Mouse (Mus musculus) adrenal gland, postnatal 10 days (tissue): ENCODE data around the gene Dcun1d4. TPM values are rescaled to one million over a fixed set of nuclear protein-coding genes. Genes with fewer than 3 reads are reported as not detected.

Experiments used
- DNase-seq: peaks from one replicate; pipeline ENCODE4 v3.0.0; 2021; ENCODE audit warnings: mixed read lengths
- total RNA-seq, 2 experiments: library from RNA; stranded (reverse); gene quantifications; 2 replicates each; pipeline ENCODE4 v1.2.3; 2021

Gene Dcun1d4
- total RNA-seq, 2 experiments from 2014 or later, result 27.9 to 32.0 TPM

DNA sequence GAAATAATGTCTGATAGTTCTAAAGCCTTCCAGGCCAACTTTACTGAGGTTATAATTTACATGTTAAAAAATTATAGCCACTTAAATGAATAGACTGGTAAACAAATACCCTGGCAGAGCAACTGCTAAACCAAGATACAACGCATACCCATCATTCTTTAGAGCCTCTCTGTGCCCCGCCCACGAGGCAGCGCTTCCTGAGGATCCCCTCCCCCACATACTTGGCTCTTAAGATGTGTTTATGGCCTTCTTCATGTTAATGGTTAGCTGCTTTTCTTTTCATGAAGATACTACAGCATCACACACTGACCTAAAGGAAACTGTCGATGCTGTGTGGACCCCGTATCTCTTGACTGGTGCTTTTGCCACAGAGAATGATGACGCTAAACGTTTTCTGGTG is 17.8 kb downstream of the Dcun1d4 start:
- DNase-seq, result no peak

DNA sequence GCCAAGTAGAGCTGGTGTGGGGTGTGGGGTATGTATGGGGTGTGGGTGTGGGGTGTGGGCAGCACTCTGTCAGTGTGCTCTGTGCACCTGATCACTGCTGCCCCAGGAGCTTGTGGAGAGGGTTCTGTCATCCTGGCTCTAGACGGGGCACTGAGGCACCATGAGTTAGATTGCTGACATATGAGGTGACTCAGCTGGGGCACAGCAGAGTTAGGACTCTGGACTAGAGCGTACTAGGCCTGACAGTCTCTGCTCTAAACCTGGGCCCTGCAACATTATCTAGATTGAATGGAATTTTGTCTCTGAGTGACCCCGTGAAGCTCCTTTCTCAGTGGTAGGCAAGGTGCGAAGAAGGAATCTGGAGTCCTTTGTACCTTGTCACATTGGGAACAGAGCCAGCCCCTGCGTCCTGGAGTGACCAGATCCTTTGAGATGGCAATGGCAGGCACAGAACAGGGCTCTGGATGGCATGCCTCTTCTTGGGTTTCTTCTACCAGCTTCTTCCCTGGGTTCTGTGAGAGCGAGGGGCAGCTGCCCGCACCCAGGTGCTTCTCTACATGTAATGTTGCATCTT is 20.2 kb downstream of the Dcun1d4 start:
- DNase-seq, result peak; percentile 33

DNA sequence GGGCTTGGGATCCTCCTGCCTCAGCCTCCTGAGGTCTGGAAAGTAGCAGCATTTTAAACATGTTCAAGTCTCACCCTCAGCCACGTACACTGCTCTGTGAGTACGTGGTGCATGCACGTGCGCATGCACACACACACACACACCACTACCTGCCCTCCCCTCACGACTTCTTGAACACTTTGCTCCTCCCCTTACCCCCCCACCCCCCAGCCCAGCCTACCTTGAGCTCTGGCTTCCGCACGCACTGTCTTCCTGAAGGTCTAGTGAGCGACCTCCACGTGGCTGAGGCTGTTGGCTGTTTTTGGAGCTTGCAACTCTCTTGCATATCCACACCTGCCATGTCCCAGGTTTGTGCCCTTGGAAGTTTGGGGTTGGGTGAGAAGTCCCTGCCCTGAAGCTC is 21.6 kb downstream of the Dcun1d4 start:
- DNase-seq, result no peak

DNA sequence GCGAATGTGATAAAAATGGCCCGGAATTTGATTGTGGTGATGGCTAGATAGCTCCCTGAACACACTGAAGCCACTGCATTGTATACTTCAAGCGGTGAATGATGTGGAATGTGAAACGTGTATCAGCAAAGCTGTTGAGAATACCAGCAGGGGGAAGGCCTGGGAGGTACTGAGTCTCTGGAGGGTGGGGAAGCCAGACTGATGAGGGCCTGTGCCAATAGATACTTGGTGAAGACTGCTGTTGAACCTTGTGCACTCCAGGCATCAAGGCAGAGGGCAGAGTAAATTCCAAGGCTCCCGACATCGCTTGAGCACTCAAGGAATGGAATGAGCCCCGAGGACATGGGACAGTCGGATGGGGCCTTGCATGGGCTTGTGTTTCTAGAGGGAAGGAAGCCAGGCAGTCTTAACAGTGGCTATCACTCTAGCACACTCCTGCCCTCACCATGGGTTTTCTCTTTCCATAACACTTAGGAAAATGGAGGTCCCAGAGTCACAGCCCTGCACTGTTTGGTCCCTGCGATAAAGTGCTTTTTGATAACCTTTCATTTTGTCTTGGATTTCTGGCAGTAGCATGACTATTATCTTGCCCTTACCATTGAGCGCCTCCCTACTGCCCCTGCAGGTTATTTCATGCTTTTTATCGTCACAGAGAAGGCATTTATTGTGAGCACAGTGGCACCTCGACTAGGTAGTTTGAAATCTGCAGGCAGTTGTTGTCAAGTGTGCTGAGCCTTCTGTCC is 22.4 kb downstream of the Dcun1d4 start:
- DNase-seq, result no peak

DNA sequence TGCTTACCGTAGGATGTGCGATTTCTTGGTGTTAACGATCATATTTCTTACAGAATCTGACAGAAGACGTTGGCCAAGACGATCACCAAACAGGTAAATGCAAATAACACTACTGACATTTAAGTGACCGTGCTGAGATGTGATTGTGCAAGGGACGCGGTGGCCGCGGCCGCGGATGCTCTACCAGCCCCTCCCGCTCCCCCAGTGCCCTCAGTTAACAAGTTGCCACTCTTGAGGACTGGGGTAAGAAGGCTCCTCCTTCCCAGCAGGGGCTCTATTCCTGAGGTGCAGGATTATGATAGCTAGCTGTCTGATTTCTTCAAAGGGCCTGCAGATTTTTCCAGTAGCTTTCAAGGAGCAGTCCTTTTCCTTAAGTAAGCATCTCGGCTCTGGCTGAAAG is 30.3 kb downstream of the Dcun1d4 start:
- no peak for DNase-seq

DNA sequence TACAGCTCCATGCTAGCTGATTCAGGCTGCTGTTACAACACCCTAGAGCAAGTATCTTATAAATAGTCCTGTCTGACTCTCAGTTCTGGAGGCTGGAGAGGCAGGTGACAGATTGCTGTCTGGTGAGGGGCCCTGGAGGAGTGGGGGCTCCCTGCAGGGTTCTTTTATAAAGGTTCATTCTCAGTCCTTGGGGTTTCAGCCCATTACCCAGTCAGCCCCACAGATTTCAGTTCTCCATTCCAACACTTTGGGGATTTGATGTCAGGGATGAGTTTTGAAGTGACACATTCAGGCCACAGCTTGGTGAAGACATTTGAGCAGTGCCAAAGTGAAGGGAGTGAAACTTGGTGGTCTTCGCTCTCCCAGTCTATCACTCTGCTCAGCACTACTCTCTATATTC is 31.4 kb downstream of the Dcun1d4 start:
- DNase-seq, result no peak

DNA sequence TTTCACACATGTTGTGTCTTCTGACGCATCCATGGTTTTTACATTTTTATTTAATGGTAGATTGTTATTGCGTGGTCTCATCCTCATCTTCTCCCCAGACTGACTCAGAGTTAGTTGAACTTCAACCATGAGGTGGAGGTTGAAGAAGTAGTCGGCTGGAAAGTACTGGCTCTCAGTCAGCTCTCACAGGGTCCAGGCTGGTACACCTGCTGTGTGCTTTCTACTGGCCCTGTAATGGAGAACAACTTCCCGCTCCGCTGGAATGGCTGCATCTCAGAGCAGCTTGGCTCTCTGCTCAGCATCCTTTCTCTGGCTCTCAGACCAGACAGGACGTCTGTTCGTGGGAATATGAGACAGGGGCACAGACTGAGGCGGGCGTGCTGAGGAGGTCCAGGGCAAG is 31.9 kb downstream of the Dcun1d4 start:
- DNase-seq, result no peak

DNA sequence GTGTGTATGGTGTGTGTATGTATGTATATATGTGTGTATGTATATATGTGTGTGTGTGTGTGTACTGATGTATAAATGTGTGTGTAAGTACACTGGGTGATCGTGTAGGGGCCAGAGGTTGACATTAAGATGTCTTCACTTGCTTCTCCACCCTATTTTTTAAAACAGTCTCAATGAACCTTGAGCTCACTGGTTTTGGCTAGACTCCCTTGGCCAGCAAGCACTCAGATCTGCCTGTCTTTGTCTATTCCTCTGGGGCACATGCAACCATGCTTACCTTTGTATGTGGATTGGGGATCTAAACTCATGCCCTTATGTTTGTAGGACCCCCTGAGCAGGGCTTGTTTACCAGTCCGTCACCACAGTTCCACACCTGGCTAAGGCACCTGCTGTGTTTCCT is 33.4 kb downstream of the Dcun1d4 start:
- DNase-seq, result no peak

DNA sequence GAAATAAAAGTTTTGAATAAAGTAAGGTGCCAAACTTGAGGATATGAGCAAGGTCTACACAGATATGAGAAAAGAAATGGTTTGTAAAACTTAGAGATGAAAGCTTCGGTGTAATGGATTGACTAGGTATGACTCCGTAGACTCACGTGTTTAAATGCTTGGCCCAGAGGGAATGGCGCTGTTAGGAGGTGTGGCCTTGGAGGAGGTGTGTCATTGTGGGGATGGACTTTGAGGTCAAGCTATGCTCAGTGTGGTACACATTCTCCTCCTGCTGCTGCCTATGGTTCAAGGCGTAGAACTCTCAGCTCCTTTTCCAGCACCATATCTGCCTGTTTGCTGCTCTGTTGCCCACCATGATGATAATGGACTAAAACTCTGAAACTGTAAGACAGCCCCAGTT is 36.5 kb downstream of the Dcun1d4 start:
- DNase-seq, result no peak

DNA sequence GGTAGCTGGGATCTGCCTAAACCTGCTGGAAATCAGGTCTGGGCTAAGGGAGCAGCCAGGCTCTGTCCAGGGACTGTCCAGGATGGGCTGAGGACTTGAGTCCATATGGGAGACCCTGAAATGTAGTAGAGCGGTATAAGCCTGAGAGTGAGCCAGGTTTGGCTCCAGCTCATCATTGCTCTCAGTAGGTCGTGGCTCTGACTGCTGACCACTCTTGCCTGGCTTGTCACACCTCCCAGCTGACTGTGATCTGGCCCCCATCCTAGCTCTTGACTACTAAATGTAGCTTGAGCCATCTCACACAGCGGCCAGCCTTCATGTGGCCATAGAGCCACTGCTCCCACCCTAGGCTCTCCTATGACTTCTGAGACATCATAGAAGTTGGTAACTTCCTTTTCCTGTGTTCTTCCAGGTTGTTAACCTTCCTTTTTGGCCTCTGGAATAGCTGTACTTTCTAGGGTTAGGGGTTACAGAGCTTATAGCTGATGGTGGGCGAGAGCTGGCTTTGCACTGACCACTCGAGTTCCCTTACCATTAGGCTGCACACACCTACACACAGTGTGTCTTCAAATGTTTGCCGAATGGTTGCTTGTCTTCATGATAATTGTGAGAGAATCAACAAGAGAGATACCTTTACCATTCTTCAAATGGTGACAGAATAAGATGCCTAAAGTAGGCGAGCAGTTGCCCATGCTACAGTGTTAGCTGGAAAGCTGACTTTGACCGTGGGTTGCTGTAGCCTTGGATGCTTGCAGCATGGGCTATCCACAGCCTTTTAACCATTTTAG is 37.8 kb downstream of the Dcun1d4 start:
- no peak for DNase-seq

DNA sequence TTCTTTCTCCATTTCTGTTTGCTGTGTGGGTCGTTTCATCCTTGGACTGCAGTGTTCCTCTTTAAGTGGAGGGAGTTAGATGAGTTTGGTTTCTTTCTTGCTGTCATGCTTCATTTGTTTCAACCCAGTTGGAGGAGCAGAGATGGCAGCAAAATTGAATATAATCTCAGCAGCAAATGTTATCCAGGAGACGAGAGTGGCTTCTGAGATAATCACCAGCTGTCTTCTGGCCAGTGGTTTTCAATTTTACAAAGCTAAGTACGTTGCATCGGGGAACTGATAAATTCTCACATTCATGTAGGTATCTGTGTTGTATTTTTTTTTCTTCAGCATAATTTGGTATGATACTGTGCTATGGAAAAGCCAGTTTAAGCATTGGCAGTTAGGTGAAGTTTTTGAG is 40.0 kb downstream of the Dcun1d4 start:
- no peak for DNase-seq

DNA sequence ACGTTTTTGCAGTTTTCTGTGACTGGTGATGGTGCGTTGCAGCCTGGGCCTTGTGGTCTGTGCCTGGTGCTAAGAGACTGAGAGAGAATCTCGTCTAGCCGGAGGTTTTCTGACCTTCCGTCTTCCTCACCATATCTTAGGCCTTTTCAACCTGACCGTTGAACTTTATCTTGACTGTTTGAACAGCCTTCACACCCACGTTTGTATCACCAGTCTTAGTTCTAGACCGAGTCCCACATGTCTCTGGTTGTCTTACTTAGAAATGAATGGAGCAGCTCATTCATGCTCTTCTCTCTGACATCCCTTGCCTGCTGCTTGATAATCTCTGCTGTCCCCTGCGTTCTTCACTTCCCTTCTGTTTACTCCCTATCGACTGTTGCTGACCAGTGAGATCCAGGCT is 42.4 kb downstream of the Dcun1d4 start:
- DNase-seq, result no peak

DNA sequence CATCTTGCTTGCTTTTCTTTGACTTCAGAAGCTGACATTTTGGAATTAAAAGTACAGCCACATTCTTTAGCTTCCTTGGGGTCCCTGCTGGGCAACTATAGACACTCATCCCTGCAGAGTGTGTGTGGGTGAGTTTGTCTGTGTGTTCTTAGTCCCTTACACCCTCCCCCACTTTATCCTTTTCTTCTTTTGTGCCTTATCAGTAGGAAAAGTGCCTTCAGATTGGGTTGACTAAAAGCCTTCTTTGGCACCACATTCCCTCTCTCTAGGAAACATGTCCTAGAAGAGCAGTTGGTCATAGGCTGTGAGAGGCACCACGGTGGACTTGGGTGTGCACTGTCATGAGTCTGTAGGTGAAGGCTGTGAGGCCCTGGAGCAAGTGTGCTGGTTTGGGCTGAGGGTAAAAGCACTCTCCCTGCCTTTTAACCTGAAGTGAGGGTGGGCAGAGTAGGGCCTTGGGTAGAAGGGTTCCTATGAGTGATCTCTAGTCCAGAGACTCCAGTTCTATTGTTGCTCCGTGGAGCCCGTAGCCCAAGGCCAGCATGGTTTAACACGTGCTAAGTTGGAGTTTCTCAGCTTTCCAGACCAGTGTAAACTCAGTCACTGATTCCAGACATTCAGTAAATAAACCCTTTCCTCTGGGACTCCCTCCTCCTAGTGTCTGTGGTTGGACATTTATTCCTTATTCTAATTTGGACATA is 43.6 kb downstream of the Dcun1d4 start:
- DNase-seq, result no peak

DNA sequence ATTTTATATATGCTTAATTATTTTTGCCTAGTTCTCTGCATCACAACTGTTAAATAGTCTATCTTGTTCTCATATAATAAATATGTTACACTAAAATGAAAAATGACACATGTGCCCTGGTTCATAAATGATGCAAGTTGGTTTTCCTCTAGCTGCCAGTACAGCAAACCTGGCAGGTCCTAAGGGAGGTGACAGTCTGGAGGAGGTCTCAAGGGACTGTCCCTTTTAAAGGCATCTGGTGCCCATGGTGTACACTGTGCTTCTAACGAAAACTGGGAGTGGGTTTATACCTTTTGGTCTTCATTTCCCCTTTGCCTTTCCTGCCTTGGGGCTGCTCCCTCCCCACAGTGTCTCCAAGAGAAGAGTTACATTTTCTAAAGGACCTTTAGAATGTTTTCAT is 51.4 kb downstream of the Dcun1d4 start:
- DNase-seq, result no peak

DNA sequence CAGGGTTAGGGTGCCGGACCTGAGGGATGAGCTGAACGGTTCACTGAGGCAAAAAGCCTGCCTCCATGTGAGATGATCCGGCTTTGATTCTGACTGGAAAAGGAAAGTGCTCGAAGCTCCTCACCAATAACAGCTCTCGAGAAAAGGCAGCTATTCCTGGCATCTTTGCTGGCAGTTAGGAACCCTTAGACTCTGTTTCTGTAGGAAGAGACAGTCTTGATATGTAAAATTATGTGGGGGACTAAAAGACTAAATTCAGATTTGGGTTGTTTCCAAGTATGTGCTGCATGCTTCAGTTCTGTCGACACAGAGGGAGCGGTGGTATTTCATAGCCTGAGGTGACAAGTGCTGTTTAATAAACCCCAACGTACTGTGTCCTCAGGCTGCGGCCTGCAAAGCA is 52.1 kb downstream of the Dcun1d4 start:
- DNase-seq, result no peak

DNA sequence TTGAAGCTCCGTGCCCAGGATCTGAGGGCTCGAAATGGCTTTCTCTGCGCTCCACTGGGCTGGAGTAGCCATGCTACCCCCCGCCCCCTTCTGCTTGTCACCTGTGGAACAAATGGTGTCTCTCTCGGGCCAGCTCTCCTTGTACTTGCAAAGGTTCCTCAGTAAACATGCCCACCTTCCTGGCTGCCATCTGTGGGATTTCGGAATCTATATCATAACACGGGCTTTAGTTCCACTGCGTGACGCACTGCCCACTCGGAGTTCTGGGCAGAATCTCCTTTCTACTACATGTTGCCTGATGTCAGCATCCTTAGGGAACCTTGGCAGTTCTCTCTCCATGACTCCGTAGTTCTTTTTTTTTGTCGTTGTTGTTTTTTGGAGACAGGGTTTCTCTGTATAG is 56.9 kb downstream of the Dcun1d4 start:
- DNase-seq, result no peak

DNA sequence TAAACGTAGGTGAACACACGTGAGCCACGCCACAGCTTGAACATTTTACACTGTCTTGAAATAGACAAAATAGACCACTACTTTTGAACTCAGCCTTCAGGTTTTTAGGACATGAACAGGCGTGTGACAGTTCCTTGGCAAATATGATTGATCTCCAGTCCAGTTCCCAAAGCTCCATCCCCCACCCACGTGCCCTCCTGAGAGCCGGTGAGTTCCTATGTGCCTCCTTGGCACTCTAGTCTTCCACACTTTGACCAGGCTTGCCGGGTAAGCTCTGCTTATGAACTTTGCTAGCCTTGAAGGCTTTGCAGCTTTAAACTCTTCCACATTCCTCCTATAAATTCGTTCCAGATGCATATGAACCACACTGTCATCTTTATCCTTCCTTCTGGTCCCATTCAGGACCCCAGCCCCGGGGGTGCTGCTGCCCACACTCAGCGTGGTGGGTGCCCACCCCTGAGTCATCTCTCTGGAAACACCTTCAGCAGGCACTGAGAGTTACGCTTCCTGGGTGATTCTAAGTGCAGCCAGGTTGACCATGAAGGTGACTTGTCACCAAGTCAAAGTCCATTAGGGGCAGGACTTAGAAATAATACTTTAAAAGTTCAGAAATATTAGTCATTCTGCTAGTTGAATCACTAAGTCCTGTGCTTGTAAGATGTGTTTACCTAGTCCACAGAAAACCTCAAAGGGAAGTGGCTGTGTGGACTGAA is 57.9 kb downstream of the Dcun1d4 start:
- no peak for DNase-seq

DNA sequence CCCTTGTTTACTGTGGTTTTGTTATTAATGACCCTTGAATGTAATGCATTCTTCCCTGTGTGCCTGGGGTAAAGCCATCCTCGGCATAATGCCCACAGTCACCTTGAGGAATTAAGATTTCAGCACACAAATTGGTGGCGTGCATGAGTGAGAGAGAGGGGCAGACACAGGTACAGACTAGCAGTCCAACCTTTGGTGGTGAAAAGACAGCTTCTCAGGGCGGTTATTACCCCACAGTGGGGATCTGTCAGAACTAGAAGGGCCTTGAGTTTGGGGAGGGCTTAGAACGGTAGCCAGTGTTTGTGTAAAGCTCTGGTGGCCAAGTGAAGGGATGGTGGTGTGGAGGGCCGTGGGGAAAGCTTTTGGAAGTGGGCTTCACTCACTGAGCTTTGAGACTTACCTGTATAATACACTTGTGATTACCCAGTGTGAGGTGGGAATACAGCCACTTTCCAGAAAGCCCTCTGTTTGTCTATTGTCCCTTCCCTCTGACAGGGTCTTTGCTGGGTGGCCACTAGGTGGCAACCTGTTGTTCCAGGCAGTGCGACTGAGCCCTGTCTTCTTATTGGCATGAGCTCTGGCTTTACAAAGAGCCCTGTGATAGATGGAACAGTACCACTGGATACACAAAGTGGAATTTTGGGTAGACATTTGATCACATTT is 59.2 kb downstream of the Dcun1d4 start:
- DNase-seq, result peak; percentile 70

DNA sequence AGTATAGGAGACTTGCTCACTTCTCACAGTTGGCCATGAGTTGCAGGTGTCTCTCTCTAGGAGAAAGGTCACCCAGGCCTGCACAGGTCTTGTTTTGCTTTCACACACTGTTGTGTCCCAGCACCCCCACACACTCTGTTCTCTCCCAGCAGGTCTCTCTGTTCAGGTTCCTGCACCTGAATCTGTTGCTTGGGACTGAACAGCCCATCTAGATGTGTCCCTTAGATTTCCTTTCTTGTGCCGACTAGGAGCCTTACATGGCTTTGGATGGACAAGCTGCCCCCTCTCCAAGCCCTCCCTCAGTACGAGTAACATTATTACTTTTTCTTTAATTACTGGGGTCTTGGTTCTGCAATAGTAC is 59.7 kb downstream of the Dcun1d4 start:
- no peak for DNase-seq

DNA sequence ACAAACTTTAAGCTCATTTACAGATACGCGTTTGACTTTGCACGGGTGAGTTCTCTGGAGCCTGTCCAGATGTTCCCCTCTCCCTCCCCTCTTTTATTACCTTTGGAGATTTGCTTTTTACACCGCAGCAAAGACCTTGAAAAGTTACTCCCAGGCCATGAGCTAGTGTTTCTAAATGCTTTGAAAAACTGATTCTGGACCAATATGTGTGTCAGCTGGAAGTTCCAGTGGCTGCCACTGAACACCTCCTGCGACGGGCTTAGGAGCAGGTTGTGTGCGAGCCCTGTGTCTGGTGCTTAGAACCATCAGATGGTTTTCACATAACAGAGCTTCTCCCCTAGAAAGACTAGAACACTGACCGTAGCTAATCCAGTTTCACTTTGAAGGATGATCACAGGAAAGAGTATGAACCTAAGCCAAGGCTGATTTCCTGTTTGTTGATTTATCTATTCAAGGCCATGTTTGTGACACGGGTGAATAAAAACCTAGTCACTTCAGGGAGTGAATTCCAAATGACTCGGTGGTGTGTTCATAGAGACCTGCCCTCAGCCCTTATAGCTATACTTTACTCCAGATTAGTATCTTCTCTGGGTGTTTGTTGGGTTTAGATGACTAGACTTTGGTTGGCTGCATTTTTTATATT is 63.4 kb downstream of the Dcun1d4 start:
- no peak for DNase-seq

DNA sequence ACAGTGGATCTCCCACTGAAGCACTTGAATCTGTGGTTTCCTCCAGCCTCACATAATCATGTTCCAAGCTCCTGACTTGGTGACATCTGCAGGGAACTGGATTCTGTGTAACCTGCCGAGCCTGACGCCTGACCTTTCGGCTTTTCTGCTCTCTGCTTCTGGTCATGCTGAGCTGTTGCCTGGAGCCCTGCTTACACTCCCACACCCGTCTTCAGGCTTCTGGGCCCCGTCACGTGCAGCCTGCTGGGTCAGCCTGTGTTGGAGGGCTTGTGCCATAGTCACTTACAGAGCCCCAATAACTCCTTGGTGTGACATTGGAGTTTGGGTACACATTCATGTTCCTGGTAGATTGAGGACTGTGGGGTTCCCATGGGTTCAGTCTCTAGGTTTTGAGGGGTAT is 64.8 kb downstream of the Dcun1d4 start:
- no peak for DNase-seq
